Mouse (Mus musculus): ENCODE data around the gene Cadm2. TPM values are rescaled to one million over a fixed set of nuclear protein-coding genes. Genes with fewer than 3 reads are reported as not detected.

Cadm2 gene
- polyA plus RNA-seq, 1 experiment: 0.85 TPM

- DNase-seq: no peak
- H3K4me1 ChIP-seq (replicated peaks; ENCODE audit: control insufficient read depth, insufficient read depth, low read length): no peaks in the 10 kb centered on the region
- H3K27ac ChIP-seq (ENCODE audit: control insufficient read depth, insufficient read depth, low read length): no peak overlapping the region
- WGBS: 61% methylated on average over 10 of the region's 10 CpGs
- H3K4me3 ChIP-seq (ENCODE audit: control insufficient read depth, insufficient read depth, low read length): no peak overlapping the region
- no peaks in the 10 kb centered on the region for H3K36me3 ChIP-seq (ENCODE audit: control insufficient read depth, insufficient read depth, low read length)
- no peaks in the 10 kb centered on the region for H3K27me3 ChIP-seq (ENCODE audit: control insufficient read depth, insufficient read depth, low read length)
- TF ChIP-seq CTCF (IDR thresholded peaks at IDR 0.05; ENCODE audit: borderline replicate concordance, control insufficient read depth, extremely low read depth, insufficient read depth, low read length, poor library complexity) (no peak), POLR2A (IDR thresholded peaks at IDR 0.05; ENCODE audit: control insufficient read depth, extremely low read depth, insufficient read depth, low read length, poor library complexity) (no peak)
These were observed 274.0 kb downstream of the Cadm2 start for GRCm38 (mm10) chr16:67346621-67347290.

GRCm38 (mm10) chr16:67344194-67344593 is 276.5 kb downstream of the Cadm2 start:
- WGBS: 79% methylated on average over 5 of the region's 5 CpGs
- no peak for DNase-seq

GRCm38 (mm10) chr16:67311033-67311432 is 309.7 kb downstream of the Cadm2 start:
- Histone ChIP-seq H3K4me3 (ENCODE audit: control insufficient read depth, insufficient read depth, low read length) (no peak overlapping the region), H3K27ac (ENCODE audit: control insufficient read depth, insufficient read depth, low read length) (no peak overlapping the region), H3K4me1 (replicated peaks; ENCODE audit: control insufficient read depth, insufficient read depth, low read length) (no peaks in the 10 kb centered on the region), H3K27me3 (ENCODE audit: control insufficient read depth, insufficient read depth, low read length) (no peaks in the 10 kb centered on the region), H3K36me3 (ENCODE audit: control insufficient read depth, insufficient read depth, low read length) (no peaks in the 10 kb centered on the region)
- TF ChIP-seq POLR2A (IDR thresholded peaks at IDR 0.05; ENCODE audit: control insufficient read depth, extremely low read depth, insufficient read depth, low read length, poor library complexity) (no peak), CTCF (IDR thresholded peaks at IDR 0.05; ENCODE audit: borderline replicate concordance, control insufficient read depth, extremely low read depth, insufficient read depth, low read length, poor library complexity) (no peak)
- WGBS: 93% methylated on average over 2 of the region's 2 CpGs
- DNase-seq: no peak

More at GRCm38 (mm10) chr16:67344194-67344593, 276.5 kb downstream of the Cadm2 start:
- Histone ChIP-seq H3K36me3 (ENCODE audit: control insufficient read depth, insufficient read depth, low read length) (no peaks in the 10 kb centered on the region), H3K27me3 (ENCODE audit: control insufficient read depth, insufficient read depth, low read length) (no peaks in the 10 kb centered on the region), H3K4me3 (ENCODE audit: control insufficient read depth, insufficient read depth, low read length) (no peak overlapping the region), H3K27ac (ENCODE audit: control insufficient read depth, insufficient read depth, low read length) (no peak overlapping the region), H3K4me1 (replicated peaks; ENCODE audit: control insufficient read depth, insufficient read depth, low read length) (no peaks in the 10 kb centered on the region)
- TF ChIP-seq POLR2A (IDR thresholded peaks at IDR 0.05; ENCODE audit: control insufficient read depth, extremely low read depth, insufficient read depth, low read length, poor library complexity) (no peak), CTCF (IDR thresholded peaks at IDR 0.05; ENCODE audit: borderline replicate concordance, control insufficient read depth, extremely low read depth, insufficient read depth, low read length, poor library complexity) (no peak)

GRCm38 (mm10) chr16:67284664-67285063 is 336.0 kb downstream of the Cadm2 start:
- no peak overlapping the region for H3K4me3 ChIP-seq (ENCODE audit: control insufficient read depth, insufficient read depth, low read length)
- 85% methylated on average over 3 of the region's 3 CpGs for WGBS
- TF ChIP-seq POLR2A (IDR thresholded peaks at IDR 0.05; ENCODE audit: control insufficient read depth, extremely low read depth, insufficient read depth, low read length, poor library complexity) (no peak), CTCF (IDR thresholded peaks at IDR 0.05; ENCODE audit: borderline replicate concordance, control insufficient read depth, extremely low read depth, insufficient read depth, low read length, poor library complexity) (no peak)
- no peaks in the 10 kb centered on the region for H3K36me3 ChIP-seq (ENCODE audit: control insufficient read depth, insufficient read depth, low read length)
- DNase-seq: no peak
- H3K27me3 ChIP-seq (ENCODE audit: control insufficient read depth, insufficient read depth, low read length): no peaks in the 10 kb centered on the region
- no peaks in the 10 kb centered on the region for H3K4me1 ChIP-seq (replicated peaks; ENCODE audit: control insufficient read depth, insufficient read depth, low read length)
- H3K27ac ChIP-seq (ENCODE audit: control insufficient read depth, insufficient read depth, low read length): no peak overlapping the region

- Histone ChIP-seq H3K4me1 (replicated peaks; ENCODE audit: control insufficient read depth, insufficient read depth, low read length) (no peaks in the 10 kb centered on the region), H3K36me3 (ENCODE audit: control insufficient read depth, insufficient read depth, low read length) (no peaks in the 10 kb centered on the region), H3K4me3 (ENCODE audit: control insufficient read depth, insufficient read depth, low read length) (no peak overlapping the region), H3K27ac (ENCODE audit: control insufficient read depth, insufficient read depth, low read length) (no peak overlapping the region), H3K27me3 (ENCODE audit: control insufficient read depth, insufficient read depth, low read length) (no peaks in the 10 kb centered on the region)
- 85% methylated on average over 5 of the region's 5 CpGs for whole genome bisulfite sequencing
- no peak for DNase-seq
- TF ChIP-seq POLR2A (IDR thresholded peaks at IDR 0.05; ENCODE audit: control insufficient read depth, extremely low read depth, insufficient read depth, low read length, poor library complexity) (no peak), CTCF (IDR thresholded peaks at IDR 0.05; ENCODE audit: borderline replicate concordance, control insufficient read depth, extremely low read depth, insufficient read depth, low read length, poor library complexity) (no peak)
These were observed 377.1 kb downstream of the Cadm2 start for GRCm38 (mm10) chr16:67243598-67243997.

GRCm38 (mm10) chr16:67234862-67235261 is 385.8 kb downstream of the Cadm2 start:
- no peaks in the 10 kb centered on the region for H3K36me3 ChIP-seq (ENCODE audit: control insufficient read depth, insufficient read depth, low read length)
- 20% methylated on average over 1 of the region's 1 CpGs for WGBS
- no peaks in the 10 kb centered on the region for H3K4me1 ChIP-seq (replicated peaks; ENCODE audit: control insufficient read depth, insufficient read depth, low read length)
- no peak overlapping the region for H3K27ac ChIP-seq (ENCODE audit: control insufficient read depth, insufficient read depth, low read length)
- DNase-seq: no peak
- H3K27me3 ChIP-seq (ENCODE audit: control insufficient read depth, insufficient read depth, low read length): no peaks in the 10 kb centered on the region
- H3K4me3 ChIP-seq (ENCODE audit: control insufficient read depth, insufficient read depth, low read length): no peak overlapping the region
- no peak for TF ChIP-seq POLR2A (IDR thresholded peaks at IDR 0.05; ENCODE audit: control insufficient read depth, extremely low read depth, insufficient read depth, low read length, poor library complexity)
- no peak for TF ChIP-seq CTCF (IDR thresholded peaks at IDR 0.05; ENCODE audit: borderline replicate concordance, control insufficient read depth, extremely low read depth, insufficient read depth, low read length, poor library complexity)

All from thymus, adult 2 months (tissue).